Mouse (Mus musculus) MEL (cell line): ENCODE results near the gene Naaladl2. TPM values are rescaled to one million over a fixed set of nuclear protein-coding genes. Genes with fewer than 3 reads are reported as not detected.
"Not testable (repeated sequence)": the region's sequence is repeated elsewhere in the genome, so short reads cannot be mapped to it uniquely, and the experiment has no call there.

ENCODE experiments used
- DNase-seq: peaks from one replicate; pipeline ENCODE4 v3.0.0; 2011; ENCODE audit warnings: low read depth, low spot score
- H3K27ac ChIP-seq: 2 replicates; pipeline ENCODE4 v1.5.1; 2012; ENCODE audit warnings: low read depth, mild to moderate bottlenecking, control low read depth, low read length, moderate library complexity; ENCODE audit not compliant: control insufficient read depth
- H3K27me3 ChIP-seq, 2 experiments: fragments of 150-350 bp in 1 of 2; sonication (generic) in 1 of 2; 2 replicates each; pipeline ENCODE4 v1.6.1; 2012; ENCODE audit warnings: low read length in 2 of 2, mild to moderate bottlenecking in 2 of 2, improper control_type of control experiment in 1 of 2, moderate library complexity in 1 of 2; ENCODE audit not compliant: insufficient read depth in 2 of 2, control insufficient read depth in 1 of 2
- H3K36me3 ChIP-seq, 2 experiments: 2 replicates each; pipeline ENCODE4 v1.6.1; 2012 to 2014; ENCODE audit warnings: low read length in 2 of 2, improper control_type of control experiment in 1 of 2, inconsistent platforms in 1 of 2, mild to moderate bottlenecking in 1 of 2; ENCODE audit not compliant: insufficient read depth in 2 of 2, control insufficient read depth in 1 of 2
- H3K4me1 ChIP-seq, 2 experiments: fragments of 150-350 bp in 1 of 2; sonication (generic) in 1 of 2; 2 replicates each; pipeline ENCODE4 v1.6.1; 2012; ENCODE audit warnings: low read length in 2 of 2, improper control_type of control experiment in 1 of 2, mild to moderate bottlenecking in 1 of 2; ENCODE audit not compliant: insufficient read depth in 2 of 2, control insufficient read depth in 1 of 2
- H3K4me3 ChIP-seq, 2 experiments: fragments of 150-350 bp in 1 of 2; sonication (generic) in 1 of 2; 2 replicates each; pipeline ENCODE4 v1.5.1; 2012; ENCODE audit warnings: low read depth in 2 of 2, low read length in 2 of 2, mild to moderate bottlenecking in 2 of 2, moderate library complexity in 2 of 2, control low read depth in 1 of 2, improper control_type of control experiment in 1 of 2; ENCODE audit not compliant: control insufficient read depth in 1 of 2, insufficient read depth in 1 of 2
- H3K79me2 ChIP-seq: 2 replicates; pipeline ENCODE4 v1.6.1; 2012; ENCODE audit warnings: mild to moderate bottlenecking, low read length, moderate library complexity; ENCODE audit not compliant: control insufficient read depth, poor library complexity, insufficient read depth
- H3K9ac ChIP-seq: 2 replicates; pipeline ENCODE4 v1.6.1; 2012; ENCODE audit warnings: low read depth, mild to moderate bottlenecking, control low read depth, low read length, moderate library complexity; ENCODE audit not compliant: control insufficient read depth, poor library complexity, severe bottlenecking
- H3K9me3 ChIP-seq: fragments of 150-350 bp; sonication (generic); replicated peaks from 2 replicates; pipeline ENCODE4 v1.6.1; 2012; ENCODE audit warnings: mild to moderate bottlenecking, low read length, improper control_type of control experiment, moderate library complexity; ENCODE audit not compliant: insufficient read depth
- CHD2 ChIP-seq: IDR thresholded peaks from 2 replicates; pipeline ENCODE4 v1.6.1; 2011; ENCODE audit warnings: low read length, improper control_type of control experiment
- GATA1 ChIP-seq: IDR thresholded peaks from 2 replicates; pipeline ENCODE4 v1.6.1; 2011; ENCODE audit warnings: low read depth, low read length, improper control_type of control experiment
- HCFC1 ChIP-seq: IDR thresholded peaks from 2 replicates; pipeline ENCODE4 v1.6.1; 2012; ENCODE audit warnings: low read depth, mild to moderate bottlenecking, inconsistent platforms, low read length, improper control_type of control experiment, moderate library complexity
- JUND ChIP-seq: IDR thresholded peaks from 2 replicates; pipeline ENCODE4 v1.6.1; 2011; ENCODE audit warnings: low read depth, mild to moderate bottlenecking, improper control_type of control experiment, low read length
- MAX ChIP-seq: IDR thresholded peaks from 2 replicates; pipeline ENCODE4 v1.6.1; 2011; ENCODE audit warnings: low read length, improper control_type of control experiment
- MAZ ChIP-seq: IDR thresholded peaks from 2 replicates; pipeline ENCODE4 v1.6.1; 2012; ENCODE audit warnings: low read depth, mild to moderate bottlenecking, inconsistent platforms, low read length, improper control_type of control experiment
- MEF2A ChIP-seq: IDR thresholded peaks from 2 replicates; pipeline ENCODE4 v1.6.1; 2014; ENCODE audit warnings: low read depth, mild to moderate bottlenecking, inconsistent platforms, low read length, improper control_type of control experiment; ENCODE audit not compliant: poor library complexity, insufficient replicate concordance, severe bottlenecking; ENCODE audit errors: extremely low read depth
- MYC ChIP-seq: IDR thresholded peaks from 2 replicates; pipeline ENCODE4 v1.6.1; 2011; ENCODE audit warnings: low read depth, mild to moderate bottlenecking, low read length, improper control_type of control experiment, moderate library complexity
- NELFE ChIP-seq: IDR thresholded peaks from 2 replicates; pipeline ENCODE4 v1.6.1; 2011; ENCODE audit warnings: low read depth, low read length, improper control_type of control experiment
- NRF1 ChIP-seq: IDR thresholded peaks from 2 replicates; pipeline ENCODE4 v1.6.1; 2014; ENCODE audit warnings: low read depth, mild to moderate bottlenecking, inconsistent platforms, low read length, improper control_type of control experiment, moderate library complexity; ENCODE audit not compliant: poor library complexity, insufficient read depth, severe bottlenecking
- POLR2A ChIP-seq, 2 experiments: IDR thresholded peaks; 2 replicates each; pipeline ENCODE4 v1.6.1; 2011 to 2012; ENCODE audit warnings: low read length in 2 of 2, mild to moderate bottlenecking in 2 of 2, control low read depth in 1 of 2, improper control_type of control experiment in 1 of 2, low read depth in 1 of 2, moderate library complexity in 1 of 2; ENCODE audit not compliant: control insufficient read depth in 1 of 2, insufficient read depth in 1 of 2, poor library complexity in 1 of 2
- POLR2AphosphoS2 ChIP-seq: IDR thresholded peaks from 2 replicates; pipeline ENCODE4 v1.6.1; 2011; ENCODE audit warnings: low read length, improper control_type of control experiment
- RCOR1 ChIP-seq: IDR thresholded peaks from 2 replicates; pipeline ENCODE4 v1.6.1; 2012; ENCODE audit warnings: low read depth, mild to moderate bottlenecking, inconsistent platforms, low read length, improper control_type of control experiment
- SIN3A ChIP-seq: IDR thresholded peaks from 2 replicates; pipeline ENCODE4 v1.6.1; 2012; ENCODE audit warnings: low read length, improper control_type of control experiment, inconsistent platforms
- SMC3 ChIP-seq: IDR thresholded peaks from 2 replicates; pipeline ENCODE4 v1.6.1; 2011; ENCODE audit warnings: low read depth, low read length, improper control_type of control experiment
- TAL1 ChIP-seq: IDR thresholded peaks from 2 replicates; pipeline ENCODE4 v1.6.1; 2012; ENCODE audit warnings: mild to moderate bottlenecking, inconsistent platforms, low read length, moderate library complexity, mixed read lengths
- TBP ChIP-seq: IDR thresholded peaks from 2 replicates; pipeline ENCODE4 v1.8.0; 2011; ENCODE audit warnings: low read depth, low read length, improper control_type of control experiment
- USF1 ChIP-seq: IDR thresholded peaks from 2 replicates; pipeline ENCODE4 v1.6.1; 2014; ENCODE audit warnings: low read depth, mild to moderate bottlenecking, inconsistent platforms, low read length, improper control_type of control experiment, moderate library complexity
- ZMIZ1 ChIP-seq: IDR thresholded peaks from 2 replicates; pipeline ENCODE4 v1.6.1; 2012; ENCODE audit warnings: low read depth, mild to moderate bottlenecking, inconsistent platforms, low read length, improper control_type of control experiment, moderate library complexity
- polyA plus RNA-seq, 2 experiments: library from polyadenylated mRNA; stranded (reverse) in 1 of 2; unstranded in 1 of 2; fragments of >175 nt in 1 of 2; fragments of >200 nt in 1 of 2; gene quantifications; 2 replicates each; pipeline versions ENCODE4 v1.2.1 to v1.2.4; 2012; ENCODE audit warnings: low replicate concordance in 2 of 2, low read depth in 1 of 2; ENCODE audit not compliant: insufficient read length in 2 of 2, insufficient read depth in 1 of 2, missing spikeins in 1 of 2
- total RNA-seq: library from RNA; depleted of rRNA; stranded (reverse); fragments of 300-350 nt; gene quantifications from 2 replicates; pipeline ENCODE4 v1.2.3, GENCODE M21; 2012

The Naaladl2 gene
- total and polyA plus RNA-seq, 3 experiments = 0.17 TPM; not detected in 2

DNA sequence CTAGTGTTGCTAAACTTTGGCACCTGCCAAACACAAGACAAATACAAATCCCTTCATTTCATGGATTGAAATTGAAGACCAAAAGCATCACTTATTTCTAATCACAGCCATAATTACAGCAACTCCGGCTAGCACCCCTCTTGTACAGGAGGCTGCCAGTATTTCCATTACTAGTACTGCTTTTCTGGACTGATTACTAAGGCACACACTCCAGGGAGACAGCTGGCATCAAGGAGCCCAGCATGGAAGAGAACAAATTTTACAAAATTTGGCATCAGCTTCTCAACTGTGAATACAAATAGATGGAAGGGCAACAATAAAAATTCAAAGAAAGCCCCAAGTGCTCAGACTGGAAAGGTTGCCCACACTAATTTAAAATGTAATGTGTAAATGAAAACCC is 133.3 kb downstream of the Naaladl2 start:
- Histone ChIP-seq H3K27me3 (no peaks in the 10 kb centered on the region), H3K36me3 (no peaks in the 10 kb centered on the region), H3K9me3 (no peaks in the 10 kb centered on the region), H3K79me2 (no peaks in the 10 kb centered on the region), H3K4me1 (no peaks in the 10 kb centered on the region), H3K4me3 (no peak overlapping the region), H3K27ac (no peak overlapping the region), H3K9ac (no peak overlapping the region)
- DNase-seq = no peak
- TF ChIP-seq NELFE = no peak
- TF ChIP-seq CHD2 = no peak
- TF ChIP-seq TBP = no peak
- no peak for TF ChIP-seq MEF2A
- TF ChIP-seq GATA1 = no peak
- TF ChIP-seq NRF1 = no peak
- TF ChIP-seq POLR2A (IDR thresholded peaks at IDR 0.05; ENCODE audit: control insufficient read depth in 1 of 2, insufficient read depth in 1 of 2, low read depth in 1 of 2, low read length in 2 of 2, poor library complexity in 1 of 2) = no peak
- no peak for TF ChIP-seq ZMIZ1
- TF ChIP-seq RCOR1 = no peak
- no peak for TF ChIP-seq SIN3A
- TF ChIP-seq MAZ = no peak
- no peak for TF ChIP-seq TAL1
- TF ChIP-seq HCFC1 = no peak
- no peak for TF ChIP-seq JUND
- TF ChIP-seq POLR2AphosphoS2 = no peak
- no peak for TF ChIP-seq SMC3
- TF ChIP-seq USF1 = no peak
- no peak for TF ChIP-seq MYC

DNA sequence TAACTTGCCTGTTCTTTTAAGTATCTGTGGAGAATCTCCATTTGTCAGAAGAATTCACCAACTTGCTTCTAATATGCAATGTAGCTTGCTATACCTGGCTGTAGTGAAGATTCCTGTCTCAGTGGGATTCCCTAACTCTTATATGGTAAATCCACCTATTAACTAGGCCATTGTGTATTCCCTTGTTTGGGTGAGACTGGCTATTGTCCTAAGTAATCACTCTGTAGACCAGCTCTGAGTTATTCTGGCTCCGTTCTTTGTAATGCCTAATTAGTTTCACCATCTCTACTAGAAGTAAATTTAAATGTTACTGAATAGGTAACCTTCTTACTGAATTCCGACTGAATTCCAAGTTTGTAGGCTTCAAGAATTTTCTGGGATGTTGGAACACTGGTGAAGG is 137.3 kb downstream of the Naaladl2 start:
- not testable (repeated sequence) for H3K4me3 ChIP-seq, H3K27me3 ChIP-seq, H3K79me2 ChIP-seq, H3K9me3 ChIP-seq, H3K4me1 ChIP-seq, H3K27ac ChIP-seq, H3K9ac ChIP-seq, H3K36me3 ChIP-seq, DNase-seq

- TF ChIP-seq CHD2 = no peak
- TF ChIP-seq MAX = no peak
- H3K79me2 ChIP-seq = no peaks in the 10 kb centered on the region
- H3K9ac ChIP-seq = no peak overlapping the region
- H3K27ac ChIP-seq = no peak overlapping the region
- no peaks in the 10 kb centered on the region for H3K4me1 ChIP-seq
- no peaks in the 10 kb centered on the region for H3K9me3 ChIP-seq
- H3K36me3 ChIP-seq = peaks cover 0 to 3% of the 10 kb centered on the region in 2 experiments; a peak in 2 of 4 replicates
- no peak for DNase-seq
- H3K4me3 ChIP-seq = no peak overlapping the region
- no peaks in the 10 kb centered on the region for H3K27me3 ChIP-seq
Measured at GRCm38 (mm10) chr3:24992577-24992976, 151.5 kb downstream of the Naaladl2 start.
